Mouse (Mus musculus): ENCODE results near the gene Trex1. TPM values are rescaled to one million over a fixed set of nuclear protein-coding genes. Genes with fewer than 3 reads are reported as not detected.

Trex1 gene
- polyA plus RNA-seq (2012; rRNA removed): 59.2 and 60.5 TPM in 2 replicates

GRCm38 (mm10) chr9:109059136-109059903, at the start of gene Trex1:
Gene Trex1 (minus strand): TSS chr9:109059734.

DNA sequence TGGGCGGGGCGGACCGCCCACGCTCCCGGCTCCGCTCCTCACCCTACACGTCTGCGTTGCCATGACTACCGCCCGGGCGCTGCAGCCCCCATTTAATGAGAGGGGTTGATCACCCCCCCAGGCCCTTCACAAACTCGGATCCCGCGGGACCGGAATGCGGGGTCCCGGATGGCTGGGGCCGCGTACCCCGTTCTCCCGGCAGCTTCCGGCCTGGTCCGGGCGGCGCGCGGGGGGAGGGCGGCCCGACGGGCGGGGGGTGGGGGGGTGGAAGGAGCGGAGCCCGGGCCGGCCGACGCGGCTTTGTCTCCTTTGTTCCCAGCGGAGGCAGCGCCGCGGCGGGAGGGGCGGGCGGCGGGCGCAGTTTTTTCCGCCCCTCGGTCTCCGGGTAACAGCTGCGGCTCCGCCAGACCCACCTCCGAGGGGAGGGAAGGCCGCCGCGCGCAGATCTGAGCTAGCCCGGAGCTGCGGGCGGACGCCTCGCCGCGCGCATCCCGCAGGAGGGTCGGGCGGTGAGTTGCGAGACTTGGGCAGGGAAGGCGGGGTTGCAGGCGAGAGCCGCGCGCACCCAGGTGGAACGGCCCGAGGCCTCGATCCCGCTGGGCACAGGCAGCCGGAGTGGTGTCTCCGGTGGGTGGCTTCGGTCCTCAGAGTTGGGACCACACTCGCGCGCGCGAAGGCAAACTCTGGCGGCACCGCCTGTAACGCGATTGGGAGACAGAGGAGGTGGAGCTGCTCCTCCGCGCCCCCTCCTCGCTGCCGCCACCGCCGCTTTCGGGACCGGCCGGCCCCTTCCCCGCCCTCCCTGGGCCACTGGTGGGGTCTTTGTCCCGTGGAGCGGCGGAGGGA, 35.8 kb upstream of the Trex1 start, which contains the start of gene Plxnb1:
TSS of gene Plxnb1 (plus strand) at position 253 of the 846 bp plus-strand sequence.

GRCm38 (mm10) chr9:109082124-109082800, 22.7 kb upstream of the Trex1 start, which contains the start of the genes Ccdc51 and Tma7:
Gene Ccdc51 (plus strand): TSS chr9:109082493.
Gene Tma7 (minus strand): TSS chr9:109082587.

DNA sequence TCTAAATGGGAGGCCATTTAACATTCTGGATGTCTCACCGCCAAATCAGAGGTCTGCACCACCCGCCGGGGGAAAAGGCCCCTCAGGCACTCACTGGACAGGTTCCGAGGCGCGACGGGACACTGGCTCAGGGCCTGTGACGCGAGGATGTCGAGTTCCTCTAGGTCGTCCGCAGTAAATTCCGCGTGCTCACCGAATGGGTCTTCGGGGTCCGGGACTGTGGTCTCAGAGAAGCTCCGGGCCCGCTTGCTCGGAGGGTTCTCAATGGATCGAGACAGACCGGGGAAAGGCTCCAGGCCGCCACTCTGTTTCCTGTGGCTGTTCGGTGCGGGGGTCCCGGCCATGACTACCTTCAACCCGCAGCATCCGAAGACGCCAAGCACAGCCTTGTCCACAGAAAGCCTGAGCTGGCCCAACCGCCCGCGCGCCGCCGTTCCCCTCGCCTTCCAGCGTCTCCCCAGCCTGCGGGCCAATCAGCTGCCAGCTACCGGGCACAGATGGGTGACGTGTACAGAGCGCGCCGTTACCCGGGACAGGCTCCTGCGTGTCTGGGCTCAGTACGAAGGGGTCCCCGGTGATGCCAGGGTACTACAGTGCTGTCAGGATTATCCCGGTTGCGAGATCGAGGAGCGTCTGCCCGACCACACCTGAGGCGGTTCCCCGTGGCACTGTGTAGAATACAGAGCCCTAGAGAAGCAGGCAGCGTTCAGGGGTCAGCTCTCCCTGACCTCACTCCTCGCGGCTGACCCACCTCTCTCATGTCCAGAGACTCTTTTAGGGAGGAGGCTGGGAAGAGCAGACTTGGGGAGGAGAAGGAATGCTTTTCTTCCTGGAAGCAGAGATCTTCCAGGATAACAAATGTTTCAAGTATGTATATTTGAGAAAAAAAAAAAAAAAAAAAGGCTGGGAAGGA, 14.4 kb upstream of the Trex1 start, which contains the start of gene Atrip:
TSS of gene Atrip (minus strand) at position 464 of the 913 bp plus-strand sequence.

GRCm38 (mm10) chr9:109038086-109038895, 21.2 kb downstream of the Trex1 start, which contains the start of gene Shisa5:
Gene Shisa5 (plus strand): TSS chr9:109038565.

Other genes starting within 250 kb of the Trex1 start
- 2.1 and 2.3 TPM in 2 replicates for gene Celsr3, start 233.4 kb downstream of the Trex1 start, polyA plus RNA-seq (2012; rRNA removed)
- 7.2 and 11.9 TPM in 2 replicates for gene Slc26a6, start 206.5 kb downstream of the Trex1 start, polyA plus RNA-seq (2012; rRNA removed)
- not detected in 2 replicates for gene Tmem89, start 145.1 kb downstream of the Trex1 start, polyA plus RNA-seq (2012; rRNA removed)
- gene Uqcrc1, start 123.1 kb downstream of the Trex1 start, polyA plus RNA-seq (2012; rRNA removed): 840 and 874 TPM in 2 replicates
- 0.58 and 4.1 TPM in 2 replicates for gene Col7a1, start 106.1 kb downstream of the Trex1 start, polyA plus RNA-seq (2012; rRNA removed)
- 0.13 and 0.16 TPM in 2 replicates for gene Ucn2, start 73.7 kb downstream of the Trex1 start, polyA plus RNA-seq (2012; rRNA removed)
- gene Pfkfb4, start 68.0 kb downstream of the Trex1 start, polyA plus RNA-seq (2012; rRNA removed): 31.5 and 46.8 TPM in 2 replicates
- 758 and 915 TPM in 2 replicates for gene Shisa5, start 21.2 kb downstream of the Trex1 start, polyA plus RNA-seq (2012; rRNA removed)
- gene Atrip, start 14.4 kb upstream of the Trex1 start, polyA plus RNA-seq (2012; rRNA removed): 16.6 and 17.8 TPM in 2 replicates
- gene Ccdc51, start 22.8 kb upstream of the Trex1 start, polyA plus RNA-seq (2012; rRNA removed): 10.4 and 11.4 TPM in 2 replicates
- gene Tma7, start 22.9 kb upstream of the Trex1 start, polyA plus RNA-seq (2012; rRNA removed): 9.9 and 17.1 TPM in 2 replicates
- 8.2 and 8.6 TPM in 2 replicates for gene Plxnb1, start 35.7 kb upstream of the Trex1 start, polyA plus RNA-seq (2012; rRNA removed)
- gene Fbxw21, start 102.3 kb upstream of the Trex1 start, polyA plus RNA-seq (2012; rRNA removed): not detected in 2 replicates
- gene Fbxw13, start 136.2 kb upstream of the Trex1 start, polyA plus RNA-seq (2012; rRNA removed): not detected in 2 replicates
- not detected in 2 replicates for gene Fbxw20, start 175.0 kb upstream of the Trex1 start, polyA plus RNA-seq (2012; rRNA removed)
- not detected in 2 replicates for gene Fbxw14, start 227.9 kb upstream of the Trex1 start, polyA plus RNA-seq (2012; rRNA removed)

Measured in colon, adult 2 months (tissue).